Mouse (Mus musculus): ENCODE results near the gene Mtmr12. TPM values are rescaled to one million over a fixed set of nuclear protein-coding genes. Genes with fewer than 3 reads are reported as not detected.

The Mtmr12 gene
- polyA plus RNA-seq, 1 experiment = 49.2 TPM

DNA sequence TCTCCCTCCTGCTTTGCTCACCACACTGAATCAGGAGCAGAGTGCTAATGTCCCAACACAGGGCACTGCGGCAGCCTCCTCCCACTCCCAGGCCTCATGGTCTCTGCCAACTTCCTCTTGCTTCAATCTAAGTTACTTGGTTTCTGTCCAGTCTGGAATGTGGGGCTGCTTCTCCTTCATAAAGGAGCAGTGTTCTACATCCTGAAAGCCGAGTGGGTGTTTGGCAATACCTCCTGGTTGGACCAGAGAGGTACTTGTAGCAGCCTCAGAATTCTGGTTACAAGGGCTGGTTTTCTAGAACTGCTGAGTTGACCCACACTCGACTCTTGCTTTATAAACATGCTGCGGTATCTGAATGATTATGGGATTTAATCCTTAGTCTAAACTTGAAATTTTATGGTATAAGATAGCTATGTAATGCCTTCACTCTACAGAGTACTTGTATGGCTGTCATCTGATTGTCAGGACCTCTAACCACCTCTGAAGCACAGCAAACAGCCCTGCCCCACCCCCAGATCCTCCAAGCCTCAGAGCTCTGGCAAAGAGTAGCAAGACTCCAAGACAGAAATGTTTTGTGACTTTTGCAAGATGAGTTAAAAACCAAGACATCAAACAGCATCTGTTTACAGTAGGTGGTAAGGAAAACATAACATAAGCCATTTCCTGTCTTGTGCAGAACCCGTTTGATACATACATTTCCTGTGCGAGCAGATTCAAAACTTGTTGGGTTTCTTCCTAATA is 80.1 kb downstream of the Mtmr12 start:
- Histone ChIP-seq H3K27me3 (ENCODE audit: control insufficient read depth, insufficient read depth, low read length) (no peaks in the 10 kb centered on the region), H3K4me1 (replicated peaks; ENCODE audit: control insufficient read depth, insufficient read depth, low read length) (peaks cover 13% of the 10 kb centered on the region), H3K27ac (ENCODE audit: control insufficient read depth, insufficient read depth, low read length) (peak overlapping the region; percentile 35; the same call in 1 of the 2 replicates), H3K36me3 (ENCODE audit: control insufficient read depth, insufficient read depth, low read length) (no peaks in the 10 kb centered on the region), H3K4me3 (ENCODE audit: control insufficient read depth, insufficient read depth, low read length) (no peak overlapping the region)
- peak; percentile 24 for DNase-seq
- TF ChIP-seq POLR2A (IDR thresholded peaks at IDR 0.05; ENCODE audit: control insufficient read depth, extremely low read depth, insufficient read depth, low read length, poor library complexity) (no peak), CTCF (IDR thresholded peaks at IDR 0.05; ENCODE audit: borderline replicate concordance, control insufficient read depth, extremely low read depth, insufficient read depth, low read length, poor library complexity) (no peak)
- WGBS = 69% methylated on average over 6 of the region's 6 CpGs

DNA sequence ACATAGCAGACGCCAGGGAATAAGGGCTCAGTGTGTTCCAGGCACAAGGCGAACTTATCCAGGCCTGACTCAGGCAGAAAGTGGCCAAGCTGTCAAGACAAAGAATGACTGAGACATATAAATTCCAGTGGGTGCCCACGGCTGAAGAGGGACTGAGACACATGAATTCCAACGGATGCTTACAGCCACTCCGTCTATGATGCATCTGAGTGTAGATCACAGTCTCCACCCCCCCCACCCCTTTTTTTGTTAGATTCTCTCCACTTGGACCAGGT is 80.6 kb downstream of the Mtmr12 start:
- peak overlapping the region; percentile 51; the same call in 1 of the 2 replicates for H3K27ac ChIP-seq (ENCODE audit: control insufficient read depth, insufficient read depth, low read length)
- 80% methylated on average over 5 of the region's 5 CpGs for WGBS

DNA sequence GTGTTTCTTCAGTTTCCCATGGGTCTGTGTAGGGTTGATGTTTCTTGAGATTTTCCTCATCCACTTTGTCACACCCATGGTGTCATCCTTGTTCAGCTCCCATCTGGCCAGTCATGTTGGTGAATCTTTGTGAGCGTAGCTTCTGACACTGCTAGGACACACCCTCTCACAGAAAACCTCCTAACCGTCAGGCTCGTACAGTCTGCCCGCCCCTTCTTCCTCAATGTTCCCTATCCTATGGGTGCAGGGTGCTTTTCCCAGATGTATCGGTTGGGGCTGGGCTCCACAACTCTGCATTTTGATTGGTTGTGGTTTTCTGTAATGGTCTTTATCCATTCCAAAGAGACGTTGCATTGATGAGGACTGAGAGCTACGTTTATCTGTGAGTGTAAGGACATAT is 85.5 kb downstream of the Mtmr12 start:
- no peaks in the 10 kb centered on the region for H3K36me3 ChIP-seq (ENCODE audit: control insufficient read depth, insufficient read depth, low read length)
- H3K4me1 ChIP-seq (replicated peaks; ENCODE audit: control insufficient read depth, insufficient read depth, low read length) = peaks cover 3% of the 10 kb centered on the region
- no peak overlapping the region for H3K4me3 ChIP-seq (ENCODE audit: control insufficient read depth, insufficient read depth, low read length)
- DNase-seq = no peak
- H3K27ac ChIP-seq (ENCODE audit: control insufficient read depth, insufficient read depth, low read length) = no peak overlapping the region
- TF ChIP-seq CTCF (IDR thresholded peaks at IDR 0.05; ENCODE audit: borderline replicate concordance, control insufficient read depth, extremely low read depth, insufficient read depth, low read length, poor library complexity) (no peak), POLR2A (IDR thresholded peaks at IDR 0.05; ENCODE audit: control insufficient read depth, extremely low read depth, insufficient read depth, low read length, poor library complexity) (no peak)
- 95% methylated on average over 7 of the region's 7 CpGs for WGBS
- H3K27me3 ChIP-seq (ENCODE audit: control insufficient read depth, insufficient read depth, low read length) = no peaks in the 10 kb centered on the region

More for the DNA sequence above, 80.6 kb downstream of the Mtmr12 start:
- TF ChIP-seq POLR2A (IDR thresholded peaks at IDR 0.05; ENCODE audit: control insufficient read depth, extremely low read depth, insufficient read depth, low read length, poor library complexity) = no peak
- no peak for TF ChIP-seq CTCF (IDR thresholded peaks at IDR 0.05; ENCODE audit: borderline replicate concordance, control insufficient read depth, extremely low read depth, insufficient read depth, low read length, poor library complexity)
- Histone ChIP-seq H3K4me1 (replicated peaks; ENCODE audit: control insufficient read depth, insufficient read depth, low read length) (peaks cover 13% of the 10 kb centered on the region), H3K4me3 (ENCODE audit: control insufficient read depth, insufficient read depth, low read length) (no peak overlapping the region), H3K36me3 (ENCODE audit: control insufficient read depth, insufficient read depth, low read length) (no peaks in the 10 kb centered on the region), H3K27me3 (ENCODE audit: control insufficient read depth, insufficient read depth, low read length) (no peaks in the 10 kb centered on the region)
- no peak for DNase-seq

DNA sequence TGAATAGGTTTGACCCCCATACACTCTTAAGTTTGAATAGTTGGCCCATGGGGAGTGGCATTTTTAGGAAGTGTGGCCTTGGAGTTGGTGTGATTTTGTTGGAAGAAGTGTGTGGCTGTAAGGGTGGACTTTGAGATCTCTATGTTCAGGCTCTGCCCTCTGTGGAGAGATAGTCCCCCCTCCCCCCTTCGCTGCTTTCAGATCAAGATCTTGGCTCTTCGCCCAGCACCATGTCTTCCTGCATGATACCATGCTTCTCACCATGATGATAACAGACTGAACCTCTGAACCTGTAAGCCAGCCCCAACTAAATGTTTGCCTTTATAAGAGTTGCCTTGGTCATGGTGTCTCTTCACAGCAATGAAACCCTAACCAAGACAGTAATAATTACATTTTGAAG is 86.9 kb downstream of the Mtmr12 start:
- Histone ChIP-seq H3K36me3 (ENCODE audit: control insufficient read depth, insufficient read depth, low read length) (no peaks in the 10 kb centered on the region), H3K27ac (ENCODE audit: control insufficient read depth, insufficient read depth, low read length) (no peak overlapping the region), H3K4me3 (ENCODE audit: control insufficient read depth, insufficient read depth, low read length) (no peak overlapping the region), H3K27me3 (ENCODE audit: control insufficient read depth, insufficient read depth, low read length) (no peaks in the 10 kb centered on the region), H3K4me1 (replicated peaks; ENCODE audit: control insufficient read depth, insufficient read depth, low read length) (peaks cover 3% of the 10 kb centered on the region; the same call in 1 of the 2 replicates)
- TF ChIP-seq CTCF (IDR thresholded peaks at IDR 0.05; ENCODE audit: borderline replicate concordance, control insufficient read depth, extremely low read depth, insufficient read depth, low read length, poor library complexity) (no peak), POLR2A (IDR thresholded peaks at IDR 0.05; ENCODE audit: control insufficient read depth, extremely low read depth, insufficient read depth, low read length, poor library complexity) (no peak)
- 82% methylated on average over 2 of the region's 2 CpGs for WGBS
- DNase-seq = no peak

DNA sequence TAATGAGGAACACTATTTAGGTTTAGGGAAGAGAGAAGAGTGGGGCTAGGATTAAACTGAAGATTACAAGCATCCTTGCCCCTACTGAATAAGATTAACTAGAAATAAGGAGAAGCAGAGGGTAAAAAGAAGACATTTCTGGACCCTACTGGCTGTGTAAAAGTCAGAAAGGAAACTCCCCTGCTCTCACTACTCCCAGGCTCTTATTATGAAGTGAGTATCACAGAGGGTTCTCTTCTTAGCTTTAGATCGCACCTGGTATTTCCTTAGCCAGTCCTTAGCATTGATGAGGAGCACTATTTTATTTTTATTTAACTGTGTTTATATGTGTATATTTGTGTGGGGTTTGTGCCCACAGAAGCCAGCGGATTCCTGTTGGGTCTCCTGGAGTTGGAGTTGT is 91.4 kb downstream of the Mtmr12 start:
- WGBS = 33% methylated on average over 2 of the region's 2 CpGs
- Histone ChIP-seq H3K27ac (ENCODE audit: control insufficient read depth, insufficient read depth, low read length) (no peak overlapping the region), H3K36me3 (ENCODE audit: control insufficient read depth, insufficient read depth, low read length) (no peaks in the 10 kb centered on the region)

DNA sequence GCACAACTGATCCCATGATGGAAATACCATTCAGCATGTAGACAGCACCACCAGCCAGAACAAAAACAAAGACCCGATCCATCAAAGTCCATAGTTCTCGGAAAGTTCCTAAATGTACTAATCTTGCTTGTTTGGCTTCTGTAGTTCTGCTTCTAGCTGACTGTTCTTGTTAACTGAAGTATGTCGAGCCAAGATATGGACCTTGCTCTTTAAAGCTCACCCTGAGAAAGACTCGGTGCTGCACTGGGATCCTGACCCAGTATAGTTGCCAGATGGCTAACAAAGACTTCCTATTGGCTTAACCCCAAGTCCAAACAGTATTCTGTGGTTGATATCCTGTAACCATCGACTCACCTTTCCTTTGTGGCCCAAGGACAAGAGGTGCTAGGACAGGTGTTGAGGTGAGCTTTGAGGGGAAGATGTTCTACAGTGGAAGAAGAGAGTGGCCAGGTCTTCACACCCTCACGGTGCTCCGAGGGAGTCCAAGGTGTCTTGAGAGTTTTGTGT is 93.5 kb downstream of the Mtmr12 start:
- TF ChIP-seq POLR2A (IDR thresholded peaks at IDR 0.05; ENCODE audit: control insufficient read depth, extremely low read depth, insufficient read depth, low read length, poor library complexity) (no peak), CTCF (IDR thresholded peaks at IDR 0.05; ENCODE audit: borderline replicate concordance, control insufficient read depth, extremely low read depth, insufficient read depth, low read length, poor library complexity) (no peak)
- 73% methylated on average over 7 of the region's 7 CpGs for WGBS

More for the DNA sequence above, 91.4 kb downstream of the Mtmr12 start:
- Histone ChIP-seq H3K4me1 (replicated peaks; ENCODE audit: control insufficient read depth, insufficient read depth, low read length) (peaks cover 3% of the 10 kb centered on the region; the same call in 1 of the 2 replicates), H3K4me3 (ENCODE audit: control insufficient read depth, insufficient read depth, low read length) (no peak overlapping the region), H3K27me3 (ENCODE audit: control insufficient read depth, insufficient read depth, low read length) (no peaks in the 10 kb centered on the region)
- TF ChIP-seq CTCF (IDR thresholded peaks at IDR 0.05; ENCODE audit: borderline replicate concordance, control insufficient read depth, extremely low read depth, insufficient read depth, low read length, poor library complexity) = no peak
- TF ChIP-seq POLR2A (IDR thresholded peaks at IDR 0.05; ENCODE audit: control insufficient read depth, extremely low read depth, insufficient read depth, low read length, poor library complexity) = no peak
- no peak for DNase-seq

More for the DNA sequence above, 93.5 kb downstream of the Mtmr12 start:
- Histone ChIP-seq H3K27me3 (ENCODE audit: control insufficient read depth, insufficient read depth, low read length) (no peaks in the 10 kb centered on the region), H3K4me3 (ENCODE audit: control insufficient read depth, insufficient read depth, low read length) (no peak overlapping the region), H3K36me3 (ENCODE audit: control insufficient read depth, insufficient read depth, low read length) (no peaks in the 10 kb centered on the region), H3K27ac (ENCODE audit: control insufficient read depth, insufficient read depth, low read length) (no peak overlapping the region), H3K4me1 (replicated peaks; ENCODE audit: control insufficient read depth, insufficient read depth, low read length) (peaks cover 3% of the 10 kb centered on the region; the same call in 1 of the 2 replicates)
- DNase-seq = no peak
